Mouse (Mus musculus) MEL (cell line): ENCODE results near the gene Kat6b. TPM values are rescaled to one million over a fixed set of nuclear protein-coding genes. Genes with fewer than 3 reads are reported as not detected.

Experiments
- DNase-seq: peaks from one replicate; pipeline ENCODE4 v3.0.0; 2011; ENCODE audit warnings: low read depth, low spot score
- H3K27ac ChIP-seq: 2 replicates; pipeline ENCODE4 v1.5.1; 2012; ENCODE audit warnings: low read depth, mild to moderate bottlenecking, control low read depth, low read length, moderate library complexity; ENCODE audit not compliant: control insufficient read depth
- H3K27me3 ChIP-seq, 2 experiments: fragments of 150-350 bp in 1 of 2; sonication (generic) in 1 of 2; 2 replicates each; pipeline ENCODE4 v1.6.1; 2012; ENCODE audit warnings: low read length in 2 of 2, mild to moderate bottlenecking in 2 of 2, improper control_type of control experiment in 1 of 2, moderate library complexity in 1 of 2; ENCODE audit not compliant: insufficient read depth in 2 of 2, control insufficient read depth in 1 of 2
- H3K36me3 ChIP-seq, 2 experiments: 2 replicates each; pipeline ENCODE4 v1.6.1; 2012 to 2014; ENCODE audit warnings: low read length in 2 of 2, improper control_type of control experiment in 1 of 2, inconsistent platforms in 1 of 2, mild to moderate bottlenecking in 1 of 2; ENCODE audit not compliant: insufficient read depth in 2 of 2, control insufficient read depth in 1 of 2
- H3K4me1 ChIP-seq, 2 experiments: fragments of 150-350 bp in 1 of 2; sonication (generic) in 1 of 2; 2 replicates each; pipeline ENCODE4 v1.6.1; 2012; ENCODE audit warnings: low read length in 2 of 2, improper control_type of control experiment in 1 of 2, mild to moderate bottlenecking in 1 of 2; ENCODE audit not compliant: insufficient read depth in 2 of 2, control insufficient read depth in 1 of 2
- H3K4me3 ChIP-seq, 2 experiments: fragments of 150-350 bp in 1 of 2; sonication (generic) in 1 of 2; 2 replicates each; pipeline ENCODE4 v1.5.1; 2012; ENCODE audit warnings: low read depth in 2 of 2, low read length in 2 of 2, mild to moderate bottlenecking in 2 of 2, moderate library complexity in 2 of 2, control low read depth in 1 of 2, improper control_type of control experiment in 1 of 2; ENCODE audit not compliant: control insufficient read depth in 1 of 2, insufficient read depth in 1 of 2
- H3K79me2 ChIP-seq: 2 replicates; pipeline ENCODE4 v1.6.1; 2012; ENCODE audit warnings: mild to moderate bottlenecking, low read length, moderate library complexity; ENCODE audit not compliant: control insufficient read depth, poor library complexity, insufficient read depth
- H3K9ac ChIP-seq: 2 replicates; pipeline ENCODE4 v1.6.1; 2012; ENCODE audit warnings: low read depth, mild to moderate bottlenecking, control low read depth, low read length, moderate library complexity; ENCODE audit not compliant: control insufficient read depth, poor library complexity, severe bottlenecking
- H3K9me3 ChIP-seq: fragments of 150-350 bp; sonication (generic); replicated peaks from 2 replicates; pipeline ENCODE4 v1.6.1; 2012; ENCODE audit warnings: mild to moderate bottlenecking, low read length, improper control_type of control experiment, moderate library complexity; ENCODE audit not compliant: insufficient read depth
- CTCF ChIP-seq, 3 experiments: IDR thresholded peaks in 2 of 3; conservative IDR thresholded peaks in 1 of 3; 2 replicates each; pipeline ENCODE4 v1.5.1; 2011 to 2012; ENCODE audit warnings: low read length in 3 of 3, low read depth in 2 of 3, mild to moderate bottlenecking in 2 of 3, improper control_type of control experiment in 1 of 3, inconsistent platforms in 1 of 3, mixed read lengths in 1 of 3, moderate library complexity in 1 of 3; ENCODE audit not compliant: control insufficient read depth in 1 of 3, insufficient read depth in 1 of 3, poor library complexity in 1 of 3, severe bottlenecking in 1 of 3
- E2F4 ChIP-seq: IDR thresholded peaks from 2 replicates; pipeline ENCODE4 v1.6.1; 2011; ENCODE audit warnings: low read depth, low read length, improper control_type of control experiment, borderline replicate concordance
- GABPA ChIP-seq: IDR thresholded peaks from 2 replicates; pipeline ENCODE4 v1.6.1; 2012; ENCODE audit warnings: low read depth, mild to moderate bottlenecking, inconsistent platforms, low read length, improper control_type of control experiment, moderate library complexity
- NRF1 ChIP-seq: IDR thresholded peaks from 2 replicates; pipeline ENCODE4 v1.6.1; 2014; ENCODE audit warnings: low read depth, mild to moderate bottlenecking, inconsistent platforms, low read length, improper control_type of control experiment, moderate library complexity; ENCODE audit not compliant: poor library complexity, insufficient read depth, severe bottlenecking
- RAD21 ChIP-seq: IDR thresholded peaks from 2 replicates; pipeline ENCODE4 v1.6.1; 2011; ENCODE audit warnings: mild to moderate bottlenecking, low read depth, low read length, improper control_type of control experiment
- SIN3A ChIP-seq: IDR thresholded peaks from 2 replicates; pipeline ENCODE4 v1.6.1; 2012; ENCODE audit warnings: low read length, improper control_type of control experiment, inconsistent platforms
- SMC3 ChIP-seq: IDR thresholded peaks from 2 replicates; pipeline ENCODE4 v1.6.1; 2011; ENCODE audit warnings: low read depth, low read length, improper control_type of control experiment
- TBP ChIP-seq: IDR thresholded peaks from 2 replicates; pipeline ENCODE4 v1.8.0; 2011; ENCODE audit warnings: low read depth, low read length, improper control_type of control experiment
- TCF12 ChIP-seq: IDR thresholded peaks from 2 replicates; pipeline ENCODE4 v1.6.1; 2014; ENCODE audit warnings: low read depth, mild to moderate bottlenecking, inconsistent platforms, low read length, improper control_type of control experiment, moderate library complexity
- ZC3H11A ChIP-seq: IDR thresholded peaks from 2 replicates; pipeline ENCODE4 v1.6.1; 2012; ENCODE audit warnings: low read depth, mild to moderate bottlenecking, inconsistent platforms, low read length, improper control_type of control experiment
- polyA plus RNA-seq, 2 experiments: library from polyadenylated mRNA; stranded (reverse) in 1 of 2; unstranded in 1 of 2; fragments of >175 nt in 1 of 2; fragments of >200 nt in 1 of 2; gene quantifications; 2 replicates each; pipeline versions ENCODE4 v1.2.1 to v1.2.4; 2012; ENCODE audit warnings: low replicate concordance in 2 of 2, low read depth in 1 of 2; ENCODE audit not compliant: insufficient read length in 2 of 2, insufficient read depth in 1 of 2, missing spikeins in 1 of 2
- total RNA-seq: library from RNA; depleted of rRNA; stranded (reverse); fragments of 300-350 nt; gene quantifications from 2 replicates; pipeline ENCODE4 v1.2.3, GENCODE M21; 2012

The Kat6b gene
- total and polyA plus RNA-seq, 3 experiments = 1.8 to 5.4 TPM; not detected in 1

- peaks cover 0 to 8% of the 10 kb centered on the region in 2 experiments; a peak in 2 of 4 replicates for H3K4me1 ChIP-seq
- no peaks in the 10 kb centered on the region for H3K9me3 ChIP-seq
- H3K4me3 ChIP-seq = peak overlapping the region in 1 of 2 experiments; percentile 13; a peak in 1 of 4 replicates
- H3K27me3 ChIP-seq = no peaks in the 10 kb centered on the region
- peaks cover 0 to 5% of the 10 kb centered on the region in 2 experiments; a peak in 2 of 4 replicates for H3K36me3 ChIP-seq
- TF ChIP-seq GABPA = no peak
- TF ChIP-seq TCF12 = no peak
- peak; percentile 89 to 95 (median 91) for TF ChIP-seq CTCF (IDR thresholded peaks at IDR 0.05 in 2 of 3, conservative IDR thresholded peaks at IDR 0.05 in 1 of 3; ENCODE audit: control insufficient read depth in 1 of 3, insufficient read depth in 1 of 3, low read depth in 2 of 3, low read length in 3 of 3, poor library complexity in 1 of 3, severe bottlenecking in 1 of 3)
- TF ChIP-seq RAD21 = peak; percentile 68
- peak; percentile 52 for TF ChIP-seq ZC3H11A
- TF ChIP-seq TBP = 0 out of 2 replicates have a peak, but pooled peaks have one; percentile 36
- 0 out of 2 replicates have a peak, but pooled peaks have one; percentile 26 for TF ChIP-seq SIN3A
- TF ChIP-seq NRF1 = no peak
- peak; percentile 91 for TF ChIP-seq SMC3
- H3K9ac ChIP-seq = no peak overlapping the region
- no peaks in the 10 kb centered on the region for H3K79me2 ChIP-seq
- peak; percentile 86 for DNase-seq
- H3K27ac ChIP-seq = no peak overlapping the region
Observed at GRCm38 (mm10) chr14:21678509-21679285, 197.5 kb downstream of the Kat6b start.

- DNase-seq = peak; percentile 59
- H3K9me3 ChIP-seq = no peaks in the 10 kb centered on the region
- H3K27ac ChIP-seq = no peak overlapping the region
- H3K36me3 ChIP-seq = peaks cover 0 to 5% of the 10 kb centered on the region in 2 experiments; a peak in 2 of 4 replicates
- no peaks in the 10 kb centered on the region for H3K79me2 ChIP-seq
- peaks cover 0 to 8% of the 10 kb centered on the region in 2 experiments; a peak in 2 of 4 replicates for H3K4me1 ChIP-seq
- TF ChIP-seq E2F4 (no peak), SMC3 (peak; percentile 17; the same call in 1 of the 2 replicates), CTCF (IDR thresholded peaks at IDR 0.05 in 2 of 3, conservative IDR thresholded peaks at IDR 0.05 in 1 of 3; ENCODE audit: control insufficient read depth in 1 of 3, insufficient read depth in 1 of 3, low read depth in 2 of 3, low read length in 3 of 3, poor library complexity in 1 of 3, severe bottlenecking in 1 of 3) (peak in 1 of 3 experiments; percentile 28; a peak in 2 of 6 replicates)
- 0 out of 4 replicates have a peak overlapping the region, but pooled peaks of 1 of the 2 experiments have one; percentile 8 for H3K4me3 ChIP-seq
- H3K27me3 ChIP-seq = no peaks in the 10 kb centered on the region
- H3K9ac ChIP-seq = 0 out of 2 replicates have a peak overlapping the region, but pooled peaks have one; percentile 1
Observed at GRCm38 (mm10) chr14:21679631-21680201, 198.5 kb downstream of the Kat6b start.
